Mouse (Mus musculus) liver, postnatal 0 days (tissue): ENCODE data around the gene Ppp1r12b. TPM values are rescaled to one million over a fixed set of nuclear protein-coding genes. Genes with fewer than 3 reads are reported as not detected.

ENCODE experiments used
- ATAC-seq: fragments of 200-750 bp; cut with Nextera tagmentation; 2 replicates; pipeline ENCODE4 v1.8.0; 2017; ENCODE audit warnings: mild to moderate bottlenecking, moderate library complexity
- DNase-seq: peaks from one replicate; pipeline ENCODE4 v3.0.0-alpha.2; 2016
- H3K27ac ChIP-seq: fragments of 300-500 bp; sonication (generic); 2 replicates; pipeline ENCODE4 v1.5.1; 2014; ENCODE audit warnings: antibody characterized with exemption, moderate library complexity, mild to moderate bottlenecking, low read depth
- H3K27me3 ChIP-seq: fragments of 300-500 bp; sonication (generic); 2 replicates; pipeline ENCODE4 v1.6.1; 2014; ENCODE audit warnings: low read length, control low read depth, mixed read lengths; ENCODE audit not compliant: insufficient read depth
- H3K36me3 ChIP-seq: fragments of 300-500 bp; sonication (generic); replicated peaks from 2 replicates; pipeline ENCODE4 v1.6.1; 2014; ENCODE audit warnings: mild to moderate bottlenecking, control low read depth, low read length, moderate library complexity, mixed read lengths; ENCODE audit not compliant: insufficient read depth
- H3K4me1 ChIP-seq: fragments of 300-500 bp; sonication (generic); 2 replicates; pipeline ENCODE4 v1.6.1; 2014; ENCODE audit warnings: antibody characterized with exemption, mild to moderate bottlenecking, control low read depth; ENCODE audit not compliant: insufficient read depth
- H3K4me2 ChIP-seq: fragments of 300-500 bp; sonication (generic); 2 replicates; pipeline ENCODE4 v1.6.1; 2014; ENCODE audit warnings: low read depth, mild to moderate bottlenecking, low read length, moderate library complexity, mixed read lengths
- H3K4me3 ChIP-seq: fragments of 300-500 bp; sonication (generic); 2 replicates; pipeline ENCODE4 v1.5.1; 2014; ENCODE audit warnings: low read depth, low read length
- H3K9ac ChIP-seq: fragments of 300-500 bp; sonication (generic); replicated peaks from 2 replicates; pipeline ENCODE4 v1.6.1; 2014; ENCODE audit warnings: mild to moderate bottlenecking, moderate library complexity
- H3K9me3 ChIP-seq: fragments of 300-500 bp; sonication (generic); 2 replicates; pipeline ENCODE4 v1.6.1; 2016; ENCODE audit warnings: mild to moderate bottlenecking, control low read depth, low read length, mixed read lengths
- CTCF ChIP-seq: sonication (generic); IDR thresholded peaks from 2 replicates; pipeline ENCODE4 v1.5.1; 2016; ENCODE audit warnings: antibody characterized with exemption, low read depth
- EP300 ChIP-seq: IDR thresholded peaks from 2 replicates; pipeline ENCODE4 v1.6.1; 2016; ENCODE audit warnings: antibody characterized with exemption, low read depth, mild to moderate bottlenecking
- WGBS: fragments of 180-500 bp; shearing (Covaris S2); extraction: QIAGEN DNeasy Blood & Tissue Kit; methylation state at CpG from one replicate; pipeline ENCODE4 v1.1.7; 2014; ENCODE audit not compliant: insufficient replicate concordance; 5-methylcytosine and 5-hydroxymethylcytosine counted together
- polyA plus RNA-seq: library from polyadenylated mRNA; unstranded; fragments of >200 nt; fragmentation: Nextera tagmentation; extraction: Ambion mirVana; gene quantifications from 2 replicates; pipeline ENCODE4 v1.2.1, GENCODE M21; 2015

The Ppp1r12b gene
- polyA plus RNA-seq, 1 experiment from 2014 or later: 0.93 TPM

DNA sequence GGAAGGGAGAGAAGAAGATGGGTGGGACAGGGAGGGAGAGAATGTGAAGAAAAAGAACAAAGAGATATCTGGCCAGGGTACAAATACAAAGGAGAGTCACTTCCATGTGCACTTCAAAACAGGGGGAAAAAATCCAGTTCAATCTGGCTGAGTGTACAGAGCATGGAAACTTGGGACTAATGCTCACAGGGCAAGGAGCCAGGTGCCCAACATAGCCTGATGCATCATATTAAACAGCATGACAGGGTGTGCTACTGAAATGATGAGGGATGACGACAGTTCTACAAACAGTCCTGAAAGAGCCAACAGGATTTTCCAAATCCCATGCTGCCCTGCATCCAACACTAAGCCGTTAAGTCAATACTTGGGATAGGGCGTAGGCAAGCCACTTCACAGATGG lies 5.8 kb downstream of the Ppp1r12b start:
- Histone ChIP-seq H3K4me2 (no peak overlapping the region), H3K4me1 (peaks cover 6% of the 10 kb centered on the region), H3K9me3 (no peaks in the 10 kb centered on the region), H3K4me3 (no peak overlapping the region), H3K27me3 (no peaks in the 10 kb centered on the region), H3K9ac (no peak overlapping the region), H3K27ac (no peak overlapping the region), H3K36me3 (peaks cover 6% of the 10 kb centered on the region; the same call in 1 of the 2 replicates)
- no peak for TF ChIP-seq EP300
- TF ChIP-seq CTCF: no peak
- no peak for DNase-seq
- no peak for ATAC-seq
- WGBS: 87% methylated on average over 3 of the region's 3 CpGs

GRCm38 (mm10) chr1:134947590-134947989 lies 8.2 kb downstream of the Ppp1r12b start:
- Histone ChIP-seq H3K9ac (no peak overlapping the region), H3K27me3 (no peaks in the 10 kb centered on the region), H3K4me3 (no peak overlapping the region), H3K4me2 (no peak overlapping the region), H3K4me1 (no peaks in the 10 kb centered on the region; the same call in 1 of the 2 replicates), H3K9me3 (no peaks in the 10 kb centered on the region), H3K36me3 (peaks cover 6% of the 10 kb centered on the region; the same call in 1 of the 2 replicates), H3K27ac (no peak overlapping the region)
- DNase-seq (no peak), ATAC-seq (no peak)
- 92% methylated on average over 7 of the region's 7 CpGs for WGBS
- TF ChIP-seq EP300 (no peak), CTCF (no peak)

- no peak overlapping the region for H3K4me2 ChIP-seq
- no peak for ATAC-seq
- DNase-seq: no peak
- H3K4me3 ChIP-seq: no peak overlapping the region
- H3K36me3 ChIP-seq: peaks cover 5% of the 10 kb centered on the region; the same call in 1 of the 2 replicates
- H3K4me1 ChIP-seq: peaks cover 3% of the 10 kb centered on the region; the same call in 1 of the 2 replicates
- 79% methylated on average over 2 of the region's 2 CpGs for WGBS
- H3K27me3 ChIP-seq: no peaks in the 10 kb centered on the region
- no peak overlapping the region for H3K27ac ChIP-seq
- H3K9ac ChIP-seq: no peak overlapping the region
- H3K9me3 ChIP-seq: no peaks in the 10 kb centered on the region
- TF ChIP-seq EP300: no peak
- no peak for TF ChIP-seq CTCF
Observed at GRCm38 (mm10) chr1:134942898-134943297, 12.8 kb downstream of the Ppp1r12b start.

DNA sequence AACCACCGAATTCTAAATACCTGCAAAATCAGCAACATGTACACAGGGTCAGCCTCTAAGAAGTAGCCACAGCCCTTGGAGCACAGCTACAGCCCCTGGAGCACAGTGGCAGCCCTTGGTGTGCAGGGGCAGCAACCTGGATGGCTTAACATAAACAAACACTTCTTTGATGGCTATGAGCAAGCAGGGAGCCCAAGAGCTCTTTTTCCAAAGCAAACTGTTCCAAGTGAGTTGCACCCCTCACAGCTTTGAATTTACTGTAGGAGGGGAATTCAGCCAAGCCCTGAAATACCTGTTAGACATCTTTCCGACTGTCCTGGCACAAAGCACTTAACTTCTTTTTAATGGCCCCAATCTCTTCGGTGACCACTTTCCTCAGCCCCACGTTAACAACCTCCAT lies 14.9 kb downstream of the Ppp1r12b start:
- H3K27ac ChIP-seq: no peak overlapping the region
- no peak overlapping the region for H3K4me2 ChIP-seq
- H3K36me3 ChIP-seq: peaks cover 2% of the 10 kb centered on the region; the same call in 1 of the 2 replicates
- H3K9ac ChIP-seq: no peak overlapping the region
- ATAC-seq (no peak), DNase-seq (no peak)
- peaks cover 3% of the 10 kb centered on the region; the same call in 1 of the 2 replicates for H3K4me1 ChIP-seq
- H3K4me3 ChIP-seq: no peak overlapping the region
- TF ChIP-seq EP300 (no peak), CTCF (no peak)
- H3K9me3 ChIP-seq: no peaks in the 10 kb centered on the region
- 66% methylated on average over 4 of the region's 4 CpGs for WGBS
- no peaks in the 10 kb centered on the region for H3K27me3 ChIP-seq

DNA sequence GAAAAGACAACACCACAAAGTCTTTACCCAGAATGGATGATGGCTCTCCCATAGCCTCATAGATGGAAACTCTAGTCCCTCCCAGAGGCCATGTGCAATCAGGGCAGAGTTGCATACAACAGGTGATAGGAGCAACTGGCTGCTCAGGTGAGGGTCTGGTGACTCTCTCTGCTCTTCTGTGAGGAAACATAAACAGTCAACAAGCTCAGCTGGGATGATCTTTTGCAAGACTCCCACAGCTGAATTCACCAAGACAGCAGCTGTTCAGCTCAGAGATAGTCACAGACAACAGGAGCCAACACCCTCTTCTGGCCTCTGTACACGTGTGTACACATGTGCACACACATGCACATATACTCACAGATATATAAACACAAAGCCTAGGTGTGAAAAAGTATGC lies 17.5 kb downstream of the Ppp1r12b start:
- Histone ChIP-seq H3K36me3 (no peaks in the 10 kb centered on the region), H3K4me1 (peaks cover 3% of the 10 kb centered on the region; the same call in 1 of the 2 replicates), H3K4me3 (no peak overlapping the region), H3K4me2 (no peak overlapping the region), H3K9me3 (no peaks in the 10 kb centered on the region), H3K27me3 (no peaks in the 10 kb centered on the region), H3K9ac (no peak overlapping the region), H3K27ac (no peak overlapping the region)
- ATAC-seq (no peak), DNase-seq (no peak)
- 71% methylated on average over 1 of the region's 1 CpGs for WGBS
- TF ChIP-seq EP300 (no peak), CTCF (no peak)

GRCm38 (mm10) chr1:134936335-134936734 lies 19.4 kb downstream of the Ppp1r12b start:
- H3K4me3 ChIP-seq: no peak overlapping the region
- no peak overlapping the region for H3K27ac ChIP-seq
- WGBS: 81% methylated on average over 6 of the region's 6 CpGs
- DNase-seq: no peak
- H3K36me3 ChIP-seq: no peaks in the 10 kb centered on the region
- no peak overlapping the region for H3K4me2 ChIP-seq
- H3K27me3 ChIP-seq: no peaks in the 10 kb centered on the region
- H3K4me1 ChIP-seq: peaks cover 3% of the 10 kb centered on the region; the same call in 1 of the 2 replicates
- no peak overlapping the region for H3K9ac ChIP-seq
- no peak for ATAC-seq
- TF ChIP-seq CTCF: no peak
- TF ChIP-seq EP300: no peak
- no peaks in the 10 kb centered on the region for H3K9me3 ChIP-seq

DNA sequence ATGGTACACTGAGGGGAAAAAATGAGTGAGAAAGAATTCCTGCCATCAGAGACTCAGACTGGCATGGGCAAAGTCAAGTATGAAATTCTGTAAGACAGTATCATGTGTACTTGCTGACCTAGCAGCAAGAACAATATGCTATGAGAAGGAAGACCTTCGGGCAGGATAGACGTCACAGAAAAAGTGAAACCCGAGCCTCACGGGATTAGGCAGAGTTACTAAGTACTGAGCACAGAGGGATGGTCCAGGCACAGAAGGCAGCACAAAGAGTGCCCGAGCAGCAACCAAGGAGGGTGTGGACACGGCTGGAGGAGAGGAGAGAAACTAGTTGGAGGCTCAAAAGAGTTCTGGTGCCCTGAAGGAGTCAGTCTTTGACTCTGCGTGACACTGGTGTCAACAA lies 23.3 kb downstream of the Ppp1r12b start:
- no peaks in the 10 kb centered on the region for H3K4me1 ChIP-seq
- H3K9ac ChIP-seq: no peak overlapping the region
- no peak overlapping the region for H3K4me3 ChIP-seq
- no peaks in the 10 kb centered on the region for H3K36me3 ChIP-seq
- no peak overlapping the region for H3K27ac ChIP-seq
- no peaks in the 10 kb centered on the region for H3K27me3 ChIP-seq
- H3K9me3 ChIP-seq: no peaks in the 10 kb centered on the region
- TF ChIP-seq CTCF: no peak
- TF ChIP-seq EP300: no peak
- no peak for DNase-seq
- no peak overlapping the region for H3K4me2 ChIP-seq
- ATAC-seq: no peak
- 65% methylated on average over 7 of the region's 7 CpGs for WGBS
